Mouse (Mus musculus): ENCODE results near the gene Lix1l. TPM values are rescaled to one million over a fixed set of nuclear protein-coding genes. Genes with fewer than 3 reads are reported as not detected.

Gene Lix1l
- polyA plus RNA-seq, 1 experiment from 2014 or later: 4.6 TPM

GRCm38 (mm10) chr3:96566661-96567450 is 34.1 kb upstream of the Lix1l start:
- WGBS: 74% methylated on average over 8 of the region's 8 CpGs
- Histone ChIP-seq H3K27me3 (replicated peaks) (no peaks in the 10 kb centered on the region), H3K27ac (replicated peaks) (0 out of 2 replicates have a peak overlapping the region, but pooled peaks have one; percentile 0), H3K4me2 (no peak overlapping the region), H3K4me1 (peaks cover 65% of the 10 kb centered on the region), H3K36me3 (peaks cover 1% of the 10 kb centered on the region; the same call in 1 of the 2 replicates), H3K4me3 (no peak overlapping the region), H3K9me3 (no peaks in the 10 kb centered on the region), H3K9ac (no peak overlapping the region)
- ATAC-seq (ENCODE audit: extremely low read depth, insufficient number of reproducible peaks, low FRiP score, low TSS enrichment): no peak

- Histone ChIP-seq H3K4me3 (no peak overlapping the region), H3K4me2 (no peak overlapping the region), H3K36me3 (no peaks in the 10 kb centered on the region), H3K27me3 (replicated peaks) (no peaks in the 10 kb centered on the region), H3K9ac (no peak overlapping the region), H3K4me1 (peaks cover 65% of the 10 kb centered on the region), H3K9me3 (no peaks in the 10 kb centered on the region), H3K27ac (replicated peaks) (peak overlapping the region; percentile 54)
- 77% methylated on average over 8 of the region's 8 CpGs for WGBS
- no peak for ATAC-seq (ENCODE audit: extremely low read depth, insufficient number of reproducible peaks, low FRiP score, low TSS enrichment)
These were observed 32.3 kb upstream of the Lix1l start for GRCm38 (mm10) chr3:96568605-96569004.

GRCm38 (mm10) chr3:96569506-96569905 is 31.4 kb upstream of the Lix1l start:
- H3K4me2 ChIP-seq: no peak overlapping the region
- 0 out of 2 replicates have a peak overlapping the region, but pooled peaks have one; percentile 7 for H3K9ac ChIP-seq
- H3K36me3 ChIP-seq: no peaks in the 10 kb centered on the region
- no peaks in the 10 kb centered on the region for H3K9me3 ChIP-seq
- no peak for ATAC-seq (ENCODE audit: extremely low read depth, insufficient number of reproducible peaks, low FRiP score, low TSS enrichment)
- peak overlapping the region; percentile 54 for H3K27ac ChIP-seq (replicated peaks)
- no peak overlapping the region for H3K4me3 ChIP-seq
- H3K27me3 ChIP-seq (replicated peaks): no peaks in the 10 kb centered on the region
- 64% methylated on average over 13 of the region's 13 CpGs for WGBS
- peaks cover 65% of the 10 kb centered on the region for H3K4me1 ChIP-seq

- Histone ChIP-seq H3K4me3 (no peak overlapping the region), H3K9me3 (no peaks in the 10 kb centered on the region), H3K4me2 (no peak overlapping the region), H3K27me3 (replicated peaks) (no peaks in the 10 kb centered on the region), H3K9ac (no peak overlapping the region), H3K4me1 (peaks cover 67% of the 10 kb centered on the region), H3K36me3 (no peaks in the 10 kb centered on the region), H3K27ac (replicated peaks) (peak overlapping the region; percentile 55)
- WGBS: 75% methylated on average over 11 of the region's 11 CpGs
- no peak for ATAC-seq (ENCODE audit: extremely low read depth, insufficient number of reproducible peaks, low FRiP score, low TSS enrichment)
These were observed 30.9 kb upstream of the Lix1l start for GRCm38 (mm10) chr3:96569966-96570605.

GRCm38 (mm10) chr3:96570643-96571042 is 30.3 kb upstream of the Lix1l start:
- 50% methylated on average over 7 of the region's 7 CpGs for WGBS
- peak overlapping the region; percentile 55 for H3K27ac ChIP-seq (replicated peaks)
- ATAC-seq (ENCODE audit: extremely low read depth, insufficient number of reproducible peaks, low FRiP score, low TSS enrichment): no peak
- H3K36me3 ChIP-seq: no peaks in the 10 kb centered on the region
- no peak overlapping the region for H3K9ac ChIP-seq
- no peak overlapping the region for H3K4me3 ChIP-seq
- no peaks in the 10 kb centered on the region for H3K27me3 ChIP-seq (replicated peaks)
- H3K9me3 ChIP-seq: no peaks in the 10 kb centered on the region
- H3K4me1 ChIP-seq: peaks cover 70% of the 10 kb centered on the region
- H3K4me2 ChIP-seq: no peak overlapping the region

GRCm38 (mm10) chr3:96571336-96571735 is 29.6 kb upstream of the Lix1l start:
- H3K36me3 ChIP-seq: no peaks in the 10 kb centered on the region
- no peak overlapping the region for H3K4me2 ChIP-seq
- H3K4me3 ChIP-seq: no peak overlapping the region
- WGBS: 75% methylated on average over 2 of the region's 2 CpGs
- no peak overlapping the region; the same call in 1 of the 2 replicates for H3K9ac ChIP-seq
- ATAC-seq (ENCODE audit: extremely low read depth, insufficient number of reproducible peaks, low FRiP score, low TSS enrichment): no peak
- H3K27me3 ChIP-seq (replicated peaks): no peaks in the 10 kb centered on the region
- H3K4me1 ChIP-seq: peaks cover 72% of the 10 kb centered on the region
- H3K9me3 ChIP-seq: no peaks in the 10 kb centered on the region
- H3K27ac ChIP-seq (replicated peaks): peak overlapping the region; percentile 55

- no peak overlapping the region for H3K4me3 ChIP-seq
- H3K4me1 ChIP-seq: peaks cover 72% of the 10 kb centered on the region
- H3K9ac ChIP-seq: 0 out of 2 replicates have a peak overlapping the region, but pooled peaks have one; percentile 55
- 57% methylated on average over 16 of the region's 16 CpGs for WGBS
- H3K27me3 ChIP-seq (replicated peaks): no peaks in the 10 kb centered on the region
- no peak overlapping the region for H3K4me2 ChIP-seq
- peak overlapping the region; percentile 55 for H3K27ac ChIP-seq (replicated peaks)
- ATAC-seq (ENCODE audit: extremely low read depth, insufficient number of reproducible peaks, low FRiP score, low TSS enrichment): no peak
- H3K9me3 ChIP-seq: no peaks in the 10 kb centered on the region
- H3K36me3 ChIP-seq: no peaks in the 10 kb centered on the region
These were observed 28.9 kb upstream of the Lix1l start for GRCm38 (mm10) chr3:96571896-96572698.

- Histone ChIP-seq H3K4me1 (peaks cover 84% of the 10 kb centered on the region), H3K4me3 (no peak overlapping the region), H3K9me3 (no peaks in the 10 kb centered on the region), H3K27ac (replicated peaks) (peak overlapping the region; percentile 51), H3K36me3 (no peaks in the 10 kb centered on the region), H3K4me2 (no peak overlapping the region), H3K9ac (no peak overlapping the region), H3K27me3 (replicated peaks) (no peaks in the 10 kb centered on the region)
- ATAC-seq (ENCODE audit: extremely low read depth, insufficient number of reproducible peaks, low FRiP score, low TSS enrichment): no peak
- 40% methylated on average over 18 of the region's 19 CpGs for whole genome bisulfite sequencing
These were observed 27.1 kb upstream of the Lix1l start for GRCm38 (mm10) chr3:96573611-96574511.

- peaks cover 84% of the 10 kb centered on the region for H3K4me1 ChIP-seq
These were observed 25.5 kb upstream of the Lix1l start for GRCm38 (mm10) chr3:96575272-96575984.

More at GRCm38 (mm10) chr3:96575272-96575984, 25.5 kb upstream of the Lix1l start:
- Histone ChIP-seq H3K9ac (peak overlapping the region; percentile 74), H3K4me3 (0 out of 2 replicates have a peak overlapping the region, but pooled peaks have one; percentile 35), H3K9me3 (no peaks in the 10 kb centered on the region), H3K4me2 (peak overlapping the region; percentile 67), H3K27me3 (replicated peaks) (no peaks in the 10 kb centered on the region), H3K36me3 (no peaks in the 10 kb centered on the region), H3K27ac (replicated peaks) (peak overlapping the region; percentile 100)
- 84% methylated on average over 8 of the region's 8 CpGs for WGBS
- ATAC-seq (ENCODE audit: extremely low read depth, insufficient number of reproducible peaks, low FRiP score, low TSS enrichment): no peak
